Mouse (Mus musculus) CH12.LX (cell line): Measurements from ENCODE around the gene Prim2. TPM values are rescaled to one million over a fixed set of nuclear protein-coding genes. Genes with fewer than 3 reads are reported as not detected.

Experiments used
- DNase-seq: peaks from one replicate; pipeline ENCODE4 v3.0.0-alpha.2; 2013; ENCODE audit errors: extremely low read depth
- H3K27ac ChIP-seq: 2 replicates; pipeline ENCODE4 v1.5.1; 2012; ENCODE audit warnings: low read depth, mild to moderate bottlenecking, control low read depth, moderate library complexity; ENCODE audit not compliant: insufficient read depth
- H3K27me3 ChIP-seq: replicated peaks from 2 replicates; pipeline ENCODE3; 2012; ENCODE audit warnings: inconsistent platforms
- H3K36me3 ChIP-seq, 2 experiments: replicated peaks in 1 of 2; 2 replicates each; pipeline versions ENCODE3 to v1.6.1; 2012; ENCODE audit warnings: inconsistent platforms in 1 of 2, low read length in 1 of 2, mild to moderate bottlenecking in 1 of 2, mixed read lengths in 1 of 2, moderate library complexity in 1 of 2; ENCODE audit not compliant: control insufficient read depth in 1 of 2, insufficient read depth in 1 of 2
- H3K4me1 ChIP-seq, 2 experiments: 2 replicates each; pipeline ENCODE4 v1.6.1; 2012; ENCODE audit warnings: inconsistent platforms in 1 of 2, moderate library complexity in 1 of 2; ENCODE audit not compliant: insufficient read depth in 2 of 2, control insufficient read depth in 1 of 2
- H3K4me2 ChIP-seq: 2 replicates; pipeline ENCODE4 v1.6.1; 2012; ENCODE audit warnings: low read depth, mild to moderate bottlenecking, control low read depth; ENCODE audit not compliant: poor library complexity, insufficient read depth, severe bottlenecking
- H3K4me3 ChIP-seq, 3 experiments: fragments of 150-350 bp in 1 of 3; sonication (generic) in 1 of 3; replicated peaks in 1 of 3; 2 replicates each; pipeline versions ENCODE3 to v1.5.1; 2011 to 2012; ENCODE audit warnings: low read depth in 2 of 3, low read length in 2 of 3, mild to moderate bottlenecking in 2 of 3, moderate library complexity in 2 of 3, control low read depth in 1 of 3, improper control_type of control experiment in 1 of 3, inconsistent platforms in 1 of 3, mixed read lengths in 1 of 3; ENCODE audit not compliant: poor library complexity in 1 of 3
- H3K79me2 ChIP-seq: replicated peaks from 2 replicates; pipeline ENCODE4 v1.6.1; 2012; ENCODE audit warnings: mild to moderate bottlenecking, moderate library complexity; ENCODE audit not compliant: control insufficient read depth, poor library complexity, insufficient read depth, severe bottlenecking; ENCODE audit errors: extremely low read depth
- H3K9ac ChIP-seq: 2 replicates; pipeline ENCODE4 v1.6.1; 2012; ENCODE audit warnings: low read depth, mild to moderate bottlenecking, control low read depth, moderate library complexity; ENCODE audit not compliant: insufficient read depth
- H3K9me3 ChIP-seq: replicated peaks from 2 replicates; pipeline ENCODE3; 2012; ENCODE audit warnings: low read length, inconsistent platforms, mixed read lengths
- BHLHE40 ChIP-seq: IDR thresholded peaks from 2 replicates; pipeline ENCODE4 v1.6.1; 2011; ENCODE audit warnings: mild to moderate bottlenecking, low read depth, low read length, improper control_type of control experiment
- CHD1 ChIP-seq: IDR thresholded peaks from 2 replicates; pipeline ENCODE4 v1.6.1; 2012; ENCODE audit warnings: low read depth, low read length, improper control_type of control experiment, inconsistent platforms
- CHD2 ChIP-seq: IDR thresholded peaks from 2 replicates; pipeline ENCODE4 v1.6.1; 2011; ENCODE audit warnings: low read length, improper control_type of control experiment
- E2F4 ChIP-seq: IDR thresholded peaks from 2 replicates; pipeline ENCODE4 v1.6.1; 2011; ENCODE audit warnings: low read depth, low read length, improper control_type of control experiment; ENCODE audit not compliant: insufficient replicate concordance
- EP300 ChIP-seq: IDR thresholded peaks from 2 replicates; pipeline ENCODE4 v1.6.1; 2011; ENCODE audit warnings: low read length, improper control_type of control experiment
- ETS1 ChIP-seq: conservative IDR thresholded peaks from 2 replicates; pipeline ENCODE4 v1.6.1; 2012; ENCODE audit warnings: low read depth, mild to moderate bottlenecking, inconsistent platforms, low read length, improper control_type of control experiment, moderate library complexity
- GABPA ChIP-seq: IDR thresholded peaks from 2 replicates; pipeline ENCODE4 v1.6.1; 2012; ENCODE audit warnings: low read depth, low read length, improper control_type of control experiment, inconsistent platforms; ENCODE audit not compliant: insufficient replicate concordance
- HCFC1 ChIP-seq: IDR thresholded peaks from 2 replicates; pipeline ENCODE4 v1.6.1; 2012; ENCODE audit warnings: low read depth, mild to moderate bottlenecking, inconsistent platforms, low read length, improper control_type of control experiment
- JUN ChIP-seq: IDR thresholded peaks from 2 replicates; pipeline ENCODE4 v1.6.1; 2011; ENCODE audit warnings: low read depth, mild to moderate bottlenecking, low read length, improper control_type of control experiment, moderate library complexity; ENCODE audit not compliant: insufficient read depth
- JUND ChIP-seq: conservative IDR thresholded peaks from 2 replicates; pipeline ENCODE4 v1.6.1; 2011; ENCODE audit warnings: low read depth, low read length, improper control_type of control experiment
- MAFK ChIP-seq: IDR thresholded peaks from 2 replicates; pipeline ENCODE4 v1.6.1; 2011; ENCODE audit warnings: low read length, improper control_type of control experiment; ENCODE audit not compliant: insufficient replicate concordance
- MAX ChIP-seq: IDR thresholded peaks from 2 replicates; pipeline ENCODE4 v1.6.1; 2011; ENCODE audit warnings: low read length, improper control_type of control experiment
- MAZ ChIP-seq: IDR thresholded peaks from 2 replicates; pipeline ENCODE4 v1.6.1; 2012; ENCODE audit warnings: low read depth, mild to moderate bottlenecking, inconsistent platforms, low read length, improper control_type of control experiment, moderate library complexity
- MEF2A ChIP-seq: IDR thresholded peaks from 2 replicates; pipeline ENCODE4 v1.6.1; 2014; ENCODE audit warnings: low read depth, mild to moderate bottlenecking, inconsistent platforms, low read length, improper control_type of control experiment, borderline replicate concordance
- MXI1 ChIP-seq: IDR thresholded peaks from 2 replicates; pipeline ENCODE4 v1.6.1; 2011; ENCODE audit warnings: mild to moderate bottlenecking, low read depth, low read length, improper control_type of control experiment
- MYC ChIP-seq: IDR thresholded peaks from 2 replicates; pipeline ENCODE4 v1.6.1; 2011; ENCODE audit warnings: low read depth, mild to moderate bottlenecking, improper control_type of control experiment, low read length
- NELFE ChIP-seq: IDR thresholded peaks from 2 replicates; pipeline ENCODE4 v1.6.1; 2011; ENCODE audit warnings: low read depth, low read length, improper control_type of control experiment
- NRF1 ChIP-seq: IDR thresholded peaks from 2 replicates; pipeline ENCODE4 v1.6.1; 2014; ENCODE audit warnings: low read depth, mild to moderate bottlenecking, inconsistent platforms, low read length, improper control_type of control experiment, moderate library complexity
- POLR2A ChIP-seq: IDR thresholded peaks from 2 replicates; pipeline ENCODE4 v1.6.1; 2011; ENCODE audit warnings: low read depth, mild to moderate bottlenecking, improper control_type of control experiment, low read length
- POLR2AphosphoS2 ChIP-seq: IDR thresholded peaks from 2 replicates; pipeline ENCODE4 v1.6.1; 2011; ENCODE audit warnings: low read depth, low read length, improper control_type of control experiment
- RAD21 ChIP-seq: IDR thresholded peaks from 2 replicates; pipeline ENCODE4 v1.6.1; 2011; ENCODE audit warnings: low read depth, mild to moderate bottlenecking, low read length, improper control_type of control experiment, moderate library complexity
- SMC3 ChIP-seq: IDR thresholded peaks from 2 replicates; pipeline ENCODE4 v1.6.1; 2011; ENCODE audit warnings: low read depth, low read length, improper control_type of control experiment
- TBP ChIP-seq: conservative IDR thresholded peaks from 2 replicates; pipeline ENCODE4 v1.6.1; 2011; ENCODE audit warnings: low read depth, low read length, improper control_type of control experiment
- ZC3H11A ChIP-seq: IDR thresholded peaks from 2 replicates; pipeline ENCODE4 v1.6.1; 2012; ENCODE audit warnings: low read depth, mild to moderate bottlenecking, inconsistent platforms, low read length, improper control_type of control experiment
- ZKSCAN1 ChIP-seq: IDR thresholded peaks from 2 replicates; pipeline ENCODE4 v1.6.1; 2012; ENCODE audit warnings: low read depth, inconsistent platforms, low read length, improper control_type of control experiment, borderline replicate concordance
- ZMIZ1 ChIP-seq: IDR thresholded peaks from 2 replicates; pipeline ENCODE4 v1.6.1; 2012; ENCODE audit warnings: low read depth, mild to moderate bottlenecking, inconsistent platforms, low read length, improper control_type of control experiment
- ZNF384 ChIP-seq: IDR thresholded peaks from 2 replicates; pipeline ENCODE4 v1.6.1; 2012; ENCODE audit warnings: low read depth, low read length, improper control_type of control experiment, inconsistent platforms
- dilution Hi-C: fragments of 300-500 bp; cut with MboI; formaldehyde crosslinking; loops from 2 replicates; pipeline ENCODE4 v1.14.3; 2020; ENCODE audit warnings: low sequenced_read_pairs; ENCODE audit not compliant: extremely low pct_unique_long_range_greater_than_20kb, extremely low pct_ligation_motif_present
- in situ Hi-C: fragments of 300-500 bp; cut with MboI; formaldehyde crosslinking; loops from 3 replicates; pipeline ENCODE4 v1.14.3; 2019; ENCODE audit warnings: low sequenced_read_pairs, low pct_ligation_motif_present, low pct_unique_long_range_greater_than_20kb, mixed read lengths
- polyA plus RNA-seq: library from polyadenylated mRNA; unstranded; fragments of >175 nt; gene quantifications from 2 replicates; pipeline ENCODE4 v1.2.1, GENCODE M21; 2012; ENCODE audit warnings: low read depth; ENCODE audit not compliant: insufficient read length
- total RNA-seq, 2 experiments: library from RNA; depleted of rRNA; stranded (reverse); fragments of 300-350 nt in 1 of 2; fragments of >200 nt in 1 of 2; gene quantifications; 2 replicates each; pipeline ENCODE4 v1.2.3; 2012 to 2014

Prim2 gene
- total and polyA plus RNA-seq, 3 experiments: 41.3 to 72.6 (median 51.7) TPM

- TF ChIP-seq SMC3 (peak; percentile 45), MEF2A (no peak), MAFK (peak; percentile 84), POLR2AphosphoS2 (no peak), NELFE (no peak), NRF1 (no peak), JUN (no peak), ZMIZ1 (no peak), JUND (0 out of 2 replicates have a peak, but pooled peaks have one; percentile 13), MAX (no peak), ETS1 (no peak), GABPA (no peak), MXI1 (no peak)
Measured at GRCm38 (mm10) chr1:33663163-33663562, 6.4 kb downstream of the Prim2 start (continued).

DNA sequence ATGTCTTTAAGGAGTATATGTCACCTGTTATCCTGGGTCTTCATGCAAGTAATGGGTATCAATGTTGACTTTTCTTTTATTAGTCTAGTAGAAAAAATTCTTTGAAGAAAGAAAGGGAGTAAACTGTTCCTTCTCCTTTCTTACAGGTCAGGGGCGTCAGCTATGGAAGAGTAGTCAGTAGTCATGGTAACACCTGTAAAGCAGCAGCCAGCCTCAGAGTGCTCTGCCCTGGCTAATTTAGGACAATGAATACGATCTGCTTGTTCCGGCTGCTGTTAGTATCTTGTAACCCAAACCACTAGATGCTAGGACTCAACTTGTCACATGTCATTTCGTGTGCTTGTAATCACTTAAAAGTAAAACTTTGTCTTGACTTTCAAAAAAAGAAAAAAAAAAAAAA lies 11.3 kb downstream of the Prim2 start:
- dilution Hi-C loops: no loop called here
- Histone ChIP-seq H3K36me3 (peaks cover 41 to 61% of the 10 kb centered on the region in 2 experiments), H3K27ac (no peak overlapping the region)

DNA sequence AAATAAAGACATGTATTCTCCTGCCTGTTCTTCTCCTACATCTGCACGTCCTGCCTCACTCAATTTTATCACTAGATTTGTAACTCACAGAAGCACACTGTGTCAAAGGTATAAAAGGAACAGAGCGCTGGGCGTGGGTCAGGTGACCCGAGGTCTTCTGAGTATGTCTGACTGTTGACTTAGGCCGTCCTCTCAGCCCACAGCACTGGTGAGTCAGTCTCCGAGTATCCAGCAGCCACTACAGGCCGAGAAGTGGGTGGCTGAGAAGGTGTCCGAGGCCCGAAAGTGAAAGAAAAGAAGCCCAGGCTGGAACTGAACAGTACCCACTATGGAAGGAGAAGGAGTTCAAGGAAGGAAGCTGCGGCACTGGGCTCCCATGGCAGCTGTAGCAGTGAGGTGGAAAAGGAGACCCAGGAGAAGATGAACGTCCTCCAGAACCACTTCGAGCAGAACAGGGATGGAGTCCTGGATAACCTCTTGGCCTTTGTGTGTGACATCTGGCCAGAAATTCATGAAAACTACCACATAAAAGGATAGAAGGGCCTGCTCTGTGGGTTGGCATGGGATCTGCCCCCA lies 11.9 kb downstream of the Prim2 start:
- Histone ChIP-seq H3K27me3 (no peaks in the 10 kb centered on the region), H3K9me3 (no peaks in the 10 kb centered on the region), H3K9ac (no peak overlapping the region), H3K4me2 (no peak overlapping the region), H3K4me3 (no peak overlapping the region), H3K36me3 (peaks cover 40 to 57% of the 10 kb centered on the region in 2 experiments), H3K79me2 (no peaks in the 10 kb centered on the region; the same call in 1 of the 2 replicates), H3K4me1 (no peaks in the 10 kb centered on the region), H3K27ac (no peak overlapping the region)
- TF ChIP-seq ZC3H11A (no peak), EP300 (no peak), MAZ (no peak), MEF2A (no peak), BHLHE40 (no peak), ZKSCAN1 (no peak), CHD2 (no peak), NELFE (no peak), POLR2AphosphoS2 (no peak), ETS1 (no peak), CHD1 (no peak), ZNF384 (no peak), TBP (no peak)
- DNase-seq: no peak
- dilution Hi-C loops (no loop called here), in situ Hi-C loops (no loop called here)

More for the DNA sequence above, 11.3 kb downstream of the Prim2 start:
- Histone ChIP-seq H3K4me2 (no peak overlapping the region), H3K4me3 (no peak overlapping the region), H3K79me2 (no peaks in the 10 kb centered on the region; the same call in 1 of the 2 replicates), H3K9me3 (no peaks in the 10 kb centered on the region), H3K27me3 (no peaks in the 10 kb centered on the region), H3K9ac (no peak overlapping the region), H3K4me1 (no peaks in the 10 kb centered on the region)
- no peak for TF ChIP-seq RAD21
- TF ChIP-seq EP300: no peak
- no peak for TF ChIP-seq MYC
- TF ChIP-seq JUND: no peak
- TF ChIP-seq HCFC1: no peak
- TF ChIP-seq POLR2A: no peak
- TF ChIP-seq MAFK: no peak
- TF ChIP-seq MAX: no peak
- no peak for TF ChIP-seq E2F4
- no peak for DNase-seq
- in situ Hi-C loops: no loop called here
